Mouse (Mus musculus) cerebellum, adult 2 months (tissue): Measurements from ENCODE around the gene Micall1. TPM values are rescaled to one million over a fixed set of nuclear protein-coding genes. Genes with fewer than 3 reads are reported as not detected.

ENCODE experiments used
- DNase-seq, 2 experiments: peaks; one replicate each; pipeline ENCODE4 v3.0.0; 2021
- H3K27ac ChIP-seq: fragments of 200-500 bp; 2 replicates; pipeline ENCODE4 v1.5.1; 2012; ENCODE audit warnings: low read length, control low read depth, inconsistent platforms; ENCODE audit not compliant: insufficient read depth
- H3K27me3 ChIP-seq: fragments of 200-500 bp; 2 replicates; pipeline ENCODE4 v1.6.1; 2012; ENCODE audit warnings: inconsistent platforms, mild to moderate bottlenecking, low read length, moderate library complexity; ENCODE audit not compliant: control insufficient read depth, insufficient read depth
- H3K4me1 ChIP-seq: fragments of 200-500 bp; 2 replicates; pipeline ENCODE4 v1.6.1; 2011; ENCODE audit warnings: low read length; ENCODE audit not compliant: control insufficient read depth, insufficient read depth
- H3K4me3 ChIP-seq: fragments of 200-500 bp; replicated peaks from 2 replicates; pipeline ENCODE3; 2011; ENCODE audit warnings: mild to moderate bottlenecking, low read depth, low read length, control low read depth; ENCODE audit not compliant: insufficient read depth
- CTCF ChIP-seq: fragments of 200-500 bp; IDR thresholded peaks from 2 replicates; pipeline ENCODE4 v1.5.1; 2011; ENCODE audit warnings: low read depth, mild to moderate bottlenecking, control low read depth, low read length, moderate library complexity, borderline replicate concordance; ENCODE audit not compliant: insufficient read depth
- POLR2A ChIP-seq: fragments of 200-500 bp; IDR thresholded peaks from 2 replicates; pipeline ENCODE4 v1.6.1; 2011; ENCODE audit warnings: low read length, control low read depth, borderline replicate concordance; ENCODE audit not compliant: insufficient read depth
- WGBS: fragments of 180-500 bp; shearing (Covaris S2); methylation state at CpG from one replicate; pipeline ENCODE4 v1.1.7; 2018; 5-methylcytosine and 5-hydroxymethylcytosine counted together
- polyA plus RNA-seq: library from polyadenylated mRNA; depleted of rRNA; stranded (reverse); fragments of >200 nt; gene quantifications from 2 replicates; pipeline ENCODE4 v1.2.3, GENCODE M21; 2012

The Micall1 gene
- polyA plus RNA-seq, 1 experiment = 37.0 TPM

GRCm38 (mm10) chr15:79110031-79110430, 1.3 kb downstream of the Micall1 start:
- no peak for DNase-seq
- Histone ChIP-seq H3K4me1 (peaks cover 9% of the 10 kb centered on the region), H3K27ac (no peak overlapping the region), H3K27me3 (no peaks in the 10 kb centered on the region), H3K4me3 (peak overlapping the region; percentile 60)
- no peak for TF ChIP-seq CTCF
- no peak for TF ChIP-seq POLR2A
- 13% methylated on average over 9 of the region's 9 CpGs for WGBS

GRCm38 (mm10) chr15:79110528-79110927, 1.8 kb downstream of the Micall1 start:
- H3K4me1 ChIP-seq = peaks cover 9% of the 10 kb centered on the region
- no peaks in the 10 kb centered on the region for H3K27me3 ChIP-seq
- no peak for DNase-seq
- WGBS = 26% methylated on average over 2 of the region's 2 CpGs
- TF ChIP-seq POLR2A (no peak), CTCF (no peak)
- H3K27ac ChIP-seq = no peak overlapping the region
- H3K4me3 ChIP-seq = peak overlapping the region; percentile 60

DNA sequence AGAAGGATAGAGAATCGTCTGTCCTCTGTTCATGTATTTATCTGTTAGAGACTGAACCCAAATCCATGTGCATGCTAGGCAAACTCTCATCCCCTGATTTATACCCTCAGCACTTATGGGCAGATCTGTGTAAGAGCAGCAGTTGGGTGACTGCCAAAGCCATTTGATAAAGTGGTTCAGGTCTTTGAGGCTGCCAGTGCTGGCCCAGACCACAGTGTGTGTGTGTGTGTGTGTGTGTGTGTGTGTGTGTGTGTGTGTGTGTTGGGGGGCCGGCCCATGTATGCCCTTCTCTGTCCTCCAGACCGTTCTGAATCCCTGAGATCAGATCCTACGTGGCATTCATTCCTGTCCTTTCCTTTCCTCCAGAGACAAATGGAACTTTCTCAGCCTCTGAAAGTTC, 3.1 kb downstream of the Micall1 start:
- Histone ChIP-seq H3K27me3 (no peaks in the 10 kb centered on the region), H3K27ac (no peak overlapping the region), H3K4me3 (no peak overlapping the region), H3K4me1 (peaks cover 9% of the 10 kb centered on the region)
- TF ChIP-seq POLR2A (no peak), CTCF (no peak)
- DNase-seq = no peak
- 63% methylated on average over 4 of the region's 4 CpGs for WGBS

- Histone ChIP-seq H3K4me3 (no peak overlapping the region), H3K27ac (no peak overlapping the region), H3K27me3 (no peaks in the 10 kb centered on the region), H3K4me1 (peaks cover 9% of the 10 kb centered on the region)
- WGBS = 54% methylated on average over 5 of the region's 5 CpGs
- no peak for DNase-seq
- TF ChIP-seq POLR2A = no peak
Measured at GRCm38 (mm10) chr15:79115276-79115675, 6.6 kb downstream of the Micall1 start.

GRCm38 (mm10) chr15:79119491-79119890, 10.8 kb downstream of the Micall1 start:
- H3K27me3 ChIP-seq = no peaks in the 10 kb centered on the region
- TF ChIP-seq POLR2A (no peak), CTCF (no peak)
- WGBS = 78% methylated on average over 9 of the region's 9 CpGs
- no peak for DNase-seq
- no peaks in the 10 kb centered on the region for H3K4me1 ChIP-seq
- H3K27ac ChIP-seq = no peak overlapping the region
- H3K4me3 ChIP-seq = no peak overlapping the region

DNA sequence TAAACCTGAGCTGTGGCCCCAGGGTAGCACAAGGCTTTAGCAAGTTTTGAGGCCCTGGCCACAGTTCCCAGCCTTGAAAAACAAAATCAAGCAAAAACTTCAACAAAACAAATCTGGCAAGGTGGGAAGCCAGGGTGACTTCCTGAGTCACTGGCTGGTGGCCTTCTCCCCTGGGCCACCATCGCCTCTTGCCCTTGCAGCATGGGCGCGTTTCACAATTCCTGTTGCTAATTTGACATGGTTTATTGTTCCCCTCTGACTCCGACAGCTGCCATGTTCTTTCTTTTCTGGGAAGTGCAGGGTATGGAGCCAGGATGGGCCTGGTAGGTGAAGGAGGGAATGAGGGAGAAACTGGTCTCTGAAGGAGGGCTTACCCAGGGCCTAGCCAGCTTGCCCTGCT, 13.4 kb downstream of the Micall1 start:
- 40% methylated on average over 4 of the region's 4 CpGs for WGBS
- H3K4me3 ChIP-seq = no peak overlapping the region
- H3K4me1 ChIP-seq = no peaks in the 10 kb centered on the region
- no peaks in the 10 kb centered on the region for H3K27me3 ChIP-seq
- no peak overlapping the region for H3K27ac ChIP-seq
- no peak for DNase-seq
- TF ChIP-seq POLR2A (no peak), CTCF (no peak)

- no peaks in the 10 kb centered on the region for H3K4me1 ChIP-seq
- H3K4me3 ChIP-seq = no peak overlapping the region
- no peak overlapping the region for H3K27ac ChIP-seq
- no peaks in the 10 kb centered on the region for H3K27me3 ChIP-seq
- no peak for TF ChIP-seq CTCF
- WGBS = 76% methylated on average over 13 of the region's 13 CpGs
- DNase-seq = no peak
Measured at GRCm38 (mm10) chr15:79122546-79122945, 13.8 kb downstream of the Micall1 start.

- no peaks in the 10 kb centered on the region for H3K27me3 ChIP-seq
- H3K4me1 ChIP-seq = no peaks in the 10 kb centered on the region
- no peak for DNase-seq
- 86% methylated on average over 6 of the region's 6 CpGs for WGBS
- H3K27ac ChIP-seq = no peak overlapping the region
- TF ChIP-seq POLR2A = no peak
- no peak for TF ChIP-seq CTCF
- no peak overlapping the region for H3K4me3 ChIP-seq
Measured at GRCm38 (mm10) chr15:79123751-79124150, 15.1 kb downstream of the Micall1 start.
